Mouse (Mus musculus) spleen, adult 2 months (tissue): ENCODE measurements around the gene Nsun5. TPM values are rescaled to one million over a fixed set of nuclear protein-coding genes. Genes with fewer than 3 reads are reported as not detected.
"Not testable (repeated sequence)": the region's sequence is repeated elsewhere in the genome, so short reads cannot be mapped to it uniquely, and the experiment has no call there.

Experiments
- DNase-seq, 2 experiments: peaks; one replicate each; pipeline versions ENCODE4 v3.0.0 to v3.0.0-alpha.2; 2012 to 2021; ENCODE audit warnings: low spot score in 2 of 2, low read depth in 1 of 2
- H3K27ac ChIP-seq: fragments of 200-500 bp; 2 replicates; pipeline ENCODE4 v1.5.1; 2012; ENCODE audit warnings: low read length, inconsistent platforms; ENCODE audit not compliant: insufficient read depth
- H3K27me3 ChIP-seq: fragments of 200-500 bp; 2 replicates; pipeline ENCODE4 v1.6.1; 2012; ENCODE audit warnings: mild to moderate bottlenecking, moderate library complexity, low read length, inconsistent platforms; ENCODE audit not compliant: control insufficient read depth, insufficient read depth
- H3K36me3 ChIP-seq: fragments of 200-500 bp; 2 replicates; pipeline ENCODE4 v1.6.1; 2012; ENCODE audit warnings: mild to moderate bottlenecking, low read length, inconsistent platforms; ENCODE audit not compliant: control insufficient read depth, insufficient read depth
- H3K4me1 ChIP-seq: fragments of 200-500 bp; 2 replicates; pipeline ENCODE4 v1.6.1; 2011; ENCODE audit warnings: inconsistent platforms; ENCODE audit not compliant: control insufficient read depth, insufficient read depth, insufficient read length
- H3K4me3 ChIP-seq: fragments of 200-500 bp; 2 replicates; pipeline ENCODE4 v1.5.1; 2011; ENCODE audit warnings: mild to moderate bottlenecking, inconsistent platforms; ENCODE audit not compliant: insufficient read depth, insufficient read length; ENCODE audit errors: extremely low read depth
- CTCF ChIP-seq: fragments of 200-500 bp; IDR thresholded peaks from 2 replicates; pipeline ENCODE4 v1.5.1; 2011; ENCODE audit warnings: mild to moderate bottlenecking, inconsistent platforms; ENCODE audit not compliant: insufficient read depth, insufficient read length, insufficient replicate concordance; ENCODE audit errors: extremely low read depth
- POLR2A ChIP-seq: fragments of 200-500 bp; IDR thresholded peaks from 2 replicates; pipeline ENCODE4 v1.6.1; 2011; ENCODE audit warnings: low read depth, low read length, inconsistent platforms
- WGBS: fragments of 180-500 bp; shearing (Covaris S2); methylation state at CpG from one replicate; pipeline ENCODE4 v1.1.7; 2018; 5-methylcytosine and 5-hydroxymethylcytosine counted together
- polyA plus RNA-seq: library from polyadenylated mRNA; depleted of rRNA; stranded (reverse); fragments of >200 nt; gene quantifications from 2 replicates; pipeline ENCODE4 v1.2.3, GENCODE M21; 2012

The Nsun5 gene
- polyA plus RNA-seq, 1 experiment: 31.1 TPM

DNA sequence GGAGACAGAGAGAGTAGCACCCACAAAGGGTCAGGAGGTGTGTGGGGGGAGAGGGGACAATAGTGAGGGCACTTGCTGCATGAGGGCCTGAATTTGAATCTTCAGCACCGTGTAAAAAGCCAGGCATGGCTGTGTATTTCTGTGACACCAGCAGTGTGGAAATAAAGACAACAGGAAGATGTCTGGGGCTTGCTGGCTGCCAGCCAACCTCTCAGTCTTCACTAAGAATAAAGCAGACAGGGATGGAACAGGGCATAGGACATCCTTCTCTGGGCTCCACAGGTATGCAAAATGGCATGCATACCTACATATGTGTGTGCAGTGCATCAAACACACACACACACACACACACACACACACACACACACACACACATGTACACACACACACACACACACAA is 13.7 kb upstream of the Nsun5 start:
- H3K27ac ChIP-seq: no peak overlapping the region
- H3K36me3 ChIP-seq: no peaks in the 10 kb centered on the region
- TF ChIP-seq CTCF (no peak), POLR2A (no peak)
- H3K27me3 ChIP-seq: no peaks in the 10 kb centered on the region
- H3K4me3 ChIP-seq: no peak overlapping the region
- 16% methylated on average over 1 of the region's 1 CpGs for WGBS
- H3K4me1 ChIP-seq: no peaks in the 10 kb centered on the region
- DNase-seq: no peak

DNA sequence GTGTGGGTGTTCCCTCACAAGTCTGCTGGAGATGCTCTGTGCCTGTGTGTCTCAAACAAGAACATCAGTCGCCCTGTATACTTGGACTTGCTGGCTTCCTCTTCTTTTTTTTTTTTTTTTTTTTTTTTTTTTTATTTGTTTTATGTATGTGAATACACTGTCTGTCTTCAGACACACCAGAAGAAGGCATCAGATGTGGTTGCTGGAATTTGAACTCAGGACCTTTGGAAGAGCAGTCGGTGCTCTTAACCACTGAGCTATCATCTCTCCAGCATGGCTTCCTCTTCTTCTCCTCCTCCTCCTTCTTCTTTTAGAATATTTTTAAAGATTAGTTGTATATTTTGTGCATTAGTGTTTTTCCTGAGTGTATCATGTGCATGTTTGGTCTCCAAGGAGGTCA is 12.2 kb upstream of the Nsun5 start:
- peak in 1 of 2 experiments; percentile 42 for DNase-seq
- WGBS: 74% methylated on average over 2 of the region's 2 CpGs
- no peaks in the 10 kb centered on the region for H3K27me3 ChIP-seq

GRCm38 (mm10) chr5:135359772-135360171 is 10.0 kb upstream of the Nsun5 start:
- no peaks in the 10 kb centered on the region for H3K27me3 ChIP-seq
- H3K4me1 ChIP-seq: no peaks in the 10 kb centered on the region; the same call in 1 of the 2 replicates
- WGBS: 85% methylated on average over 2 of the region's 2 CpGs
- H3K36me3 ChIP-seq: no peaks in the 10 kb centered on the region
- H3K4me3 ChIP-seq: no peak overlapping the region
- DNase-seq: no peak
- TF ChIP-seq POLR2A (no peak), CTCF (no peak)
- H3K27ac ChIP-seq: no peak overlapping the region

More for the DNA sequence above, 12.2 kb upstream of the Nsun5 start:
- H3K4me1 ChIP-seq: no peaks in the 10 kb centered on the region
- no peak overlapping the region for H3K27ac ChIP-seq
- TF ChIP-seq CTCF: no peak
- no peak for TF ChIP-seq POLR2A
- no peak overlapping the region for H3K4me3 ChIP-seq
- no peaks in the 10 kb centered on the region for H3K36me3 ChIP-seq

GRCm38 (mm10) chr5:135362572-135362971 is 7.2 kb upstream of the Nsun5 start:
- no peak overlapping the region for H3K27ac ChIP-seq
- no peak overlapping the region for H3K4me3 ChIP-seq
- no peaks in the 10 kb centered on the region; the same call in 1 of the 2 replicates for H3K4me1 ChIP-seq
- 68% methylated on average over 3 of the region's 3 CpGs for WGBS
- no peak for DNase-seq
- no peaks in the 10 kb centered on the region for H3K36me3 ChIP-seq
- TF ChIP-seq POLR2A: no peak
- TF ChIP-seq CTCF: no peak
- H3K27me3 ChIP-seq: no peaks in the 10 kb centered on the region

DNA sequence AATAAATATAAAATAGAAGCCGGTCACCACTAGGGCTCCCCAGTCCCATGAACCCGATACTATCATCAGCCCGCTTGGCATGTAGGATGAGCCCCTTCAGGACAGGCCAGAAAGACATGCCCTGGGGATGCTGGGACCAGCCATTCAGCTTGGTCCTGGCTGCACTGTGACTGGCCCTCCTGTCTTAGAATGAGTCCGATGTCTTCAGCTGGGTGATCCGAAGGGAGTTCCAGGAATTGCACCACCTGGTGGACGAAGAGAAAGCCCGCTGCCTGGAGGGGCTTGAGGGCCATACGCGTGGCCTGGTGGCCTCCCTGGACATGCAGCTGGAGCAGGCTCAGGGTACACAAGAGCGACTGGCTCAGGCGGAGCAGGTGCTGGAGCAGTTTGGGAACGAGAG is 6.2 kb upstream of the Nsun5 start:
- 37% methylated on average over 12 of the region's 12 CpGs for WGBS
- Histone ChIP-seq H3K27me3 (no peaks in the 10 kb centered on the region), H3K4me1 (no peaks in the 10 kb centered on the region; the same call in 1 of the 2 replicates), H3K36me3 (no peaks in the 10 kb centered on the region), H3K4me3 (no peak overlapping the region), H3K27ac (no peak overlapping the region)
- TF ChIP-seq CTCF: peak; percentile 30; the same call in 1 of the 2 replicates
- no peak for TF ChIP-seq POLR2A
- DNase-seq: no peak

DNA sequence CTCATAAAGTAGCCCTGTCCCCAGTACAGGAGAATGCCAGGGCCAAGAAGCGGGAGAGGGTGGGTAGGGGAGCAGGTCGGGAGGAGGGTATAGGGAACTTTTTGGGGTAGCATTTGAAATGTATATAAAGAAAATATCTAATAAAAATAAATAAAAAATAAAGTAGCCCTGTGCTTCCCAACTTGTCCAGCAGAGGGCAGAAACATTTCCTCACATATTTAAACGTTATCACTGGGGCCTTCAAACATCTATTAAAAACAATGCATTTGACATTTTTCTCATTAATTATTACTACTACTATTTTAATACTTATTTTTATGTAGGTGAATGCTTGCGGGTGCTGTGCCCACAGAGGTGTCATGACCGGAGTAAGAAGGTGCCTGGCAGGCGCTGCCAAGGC is 1.9 kb upstream of the Nsun5 start:
- Histone ChIP-seq H3K27ac (no peak overlapping the region), H3K4me1 (peaks cover 5% of the 10 kb centered on the region; the same call in 1 of the 2 replicates), H3K4me3 (no peak overlapping the region), H3K36me3 (peaks cover 2% of the 10 kb centered on the region), H3K27me3 (no peaks in the 10 kb centered on the region)
- TF ChIP-seq CTCF (no peak), POLR2A (no peak)
- no peak for DNase-seq
- WGBS: 59% methylated on average over 6 of the region's 6 CpGs

DNA sequence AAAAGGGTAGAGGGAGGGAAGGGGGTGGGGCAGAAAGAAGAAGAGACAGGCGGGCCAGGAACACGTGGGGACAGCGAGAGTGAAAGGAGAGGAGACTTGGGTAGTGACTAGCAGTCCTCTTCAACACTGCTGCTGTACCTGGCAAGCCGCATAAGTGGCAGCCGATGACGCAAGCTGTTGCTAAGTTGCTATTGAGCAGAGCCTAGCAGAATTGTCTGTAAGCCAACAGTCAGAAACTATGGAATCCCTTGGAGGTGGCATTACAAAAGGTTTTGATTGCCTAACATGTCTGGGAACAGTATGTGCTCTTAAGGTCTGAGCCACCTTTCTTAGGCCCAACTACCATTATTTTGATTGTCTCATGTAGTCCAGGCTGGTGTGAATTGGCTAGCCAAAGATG is 1.4 kb upstream of the Nsun5 start:
- WGBS: 88% methylated on average over 6 of the region's 6 CpGs
- Histone ChIP-seq H3K36me3 (peaks cover 4% of the 10 kb centered on the region), H3K4me3 (no peak overlapping the region), H3K27ac (no peak overlapping the region), H3K4me1 (peaks cover 5% of the 10 kb centered on the region; the same call in 1 of the 2 replicates), H3K27me3 (no peaks in the 10 kb centered on the region)
- DNase-seq: no peak
- no peak for TF ChIP-seq CTCF
- no peak for TF ChIP-seq POLR2A

GRCm38 (mm10) chr5:135369196-135369595 is 557 bp upstream of the Nsun5 start:
- H3K4me1 ChIP-seq, H3K27ac ChIP-seq, H3K36me3 ChIP-seq, DNase-seq, H3K27me3 ChIP-seq: not testable (repeated sequence)
- 60% methylated on average over 9 of the region's 9 CpGs for WGBS
- peak overlapping the region; percentile 19; the same call in 1 of the 2 replicates for H3K4me3 ChIP-seq
